Mouse (Mus musculus): Measurements from ENCODE around the gene Slc2a4.

- TF ChIP-seq CTCF (IDR thresholded peaks at IDR 0.05; ENCODE audit: low read depth, low read length) (no peak), EP300 (IDR thresholded peaks at IDR 0.05; ENCODE audit: insufficient read depth, low read depth, low read length) (no peak)
These were observed 12.7 kb downstream of the Slc2a4 start, which contains the start of gene Ybx2 for GRCm38 (mm10) chr11:69935137-69935879.
